Mouse (Mus musculus) large intestine, adult 2 months (tissue): Measurements from ENCODE around the gene Phospho1. TPM values are rescaled to one million over a fixed set of nuclear protein-coding genes. Genes with fewer than 3 reads are reported as not detected.

Experiments used
- DNase-seq: peaks from one replicate; pipeline ENCODE4 v3.0.0-alpha.2; 2012; ENCODE audit warnings: low read depth, low spot score
- WGBS: fragments of 180-500 bp; shearing (Covaris S2); methylation state at CpG from one replicate; pipeline ENCODE4 v1.1.7; 2018; 5-methylcytosine and 5-hydroxymethylcytosine counted together
- polyA plus RNA-seq: library from polyadenylated mRNA; depleted of rRNA; stranded (reverse); fragments of >200 nt; gene quantifications from 2 replicates; pipeline ENCODE4 v1.2.3, GENCODE M21; 2012; rRNA removed

The Phospho1 gene
- polyA plus RNA-seq, result 38.7 and 59.5 TPM in 2 replicates

GRCm38 (mm10) chr11:95824071-95824876 lies at the start of gene Phospho1:
Phospho1 (plus strand) TSS chr11:95824499.
- under 1% methylated on average over 77 of the region's 78 CpGs for WGBS
- peak; percentile 67 for DNase-seq

- DNase-seq, result no peak
- WGBS, result 16% methylated on average over 17 of the region's 17 CpGs
These were observed 46.7 kb upstream of the Phospho1 start for GRCm38 (mm10) chr11:95777323-95778297.

GRCm38 (mm10) chr11:95778831-95779251 lies 45.5 kb upstream of the Phospho1 start:
- 85% methylated on average over 4 of the region's 4 CpGs for WGBS
- DNase-seq, result no peak

GRCm38 (mm10) chr11:95779366-95779765 lies 44.9 kb upstream of the Phospho1 start:
- no peak for DNase-seq
- WGBS, result 87% methylated on average over 4 of the region's 4 CpGs

GRCm38 (mm10) chr11:95780480-95780879 lies 43.8 kb upstream of the Phospho1 start:
- DNase-seq, result no peak

GRCm38 (mm10) chr11:95781557-95781956 lies 42.7 kb upstream of the Phospho1 start:
- DNase-seq, result no peak
- 90% methylated on average over 11 of the region's 11 CpGs for WGBS

More at GRCm38 (mm10) chr11:95780480-95780879, 43.8 kb upstream of the Phospho1 start:
- WGBS, result 90% methylated on average over 8 of the region's 8 CpGs

- WGBS, result 58% methylated on average over 4 of the region's 4 CpGs
- no peak for DNase-seq
These were observed 40.8 kb upstream of the Phospho1 start for GRCm38 (mm10) chr11:95783457-95783856.

GRCm38 (mm10) chr11:95783958-95784357 lies 40.3 kb upstream of the Phospho1 start:
- no peak for DNase-seq
- WGBS, result 86% methylated on average over 9 of the region's 9 CpGs

GRCm38 (mm10) chr11:95785675-95786074 lies 38.6 kb upstream of the Phospho1 start:
- no peak for DNase-seq
- WGBS, result 82% methylated on average over 4 of the region's 4 CpGs

GRCm38 (mm10) chr11:95786511-95786910 lies 37.8 kb upstream of the Phospho1 start:
- WGBS, result 90% methylated on average over 6 of the region's 6 CpGs
- no peak for DNase-seq

GRCm38 (mm10) chr11:95789451-95789891 lies 34.8 kb upstream of the Phospho1 start:
- 20% methylated on average over 8 of the region's 8 CpGs for WGBS
- DNase-seq, result peak; percentile 74

- WGBS, result 82% methylated on average over 13 of the region's 13 CpGs
- DNase-seq, result no peak
These were observed 32.5 kb upstream of the Phospho1 start for GRCm38 (mm10) chr11:95791787-95792186.

GRCm38 (mm10) chr11:95792950-95793509 lies 31.3 kb upstream of the Phospho1 start:
- WGBS, result 95% methylated on average over 8 of the region's 8 CpGs
- DNase-seq, result no peak

- WGBS, result 46% methylated on average over 5 of the region's 5 CpGs
- DNase-seq, result no peak
These were observed 30.1 kb upstream of the Phospho1 start for GRCm38 (mm10) chr11:95794201-95794600.

- 67% methylated on average over 5 of the region's 5 CpGs for WGBS
- DNase-seq, result no peak
These were observed 28.7 kb upstream of the Phospho1 start for GRCm38 (mm10) chr11:95795582-95795981.

- 48% methylated on average over 5 of the region's 5 CpGs for WGBS
- no peak for DNase-seq
These were observed 19.3 kb upstream of the Phospho1 start for GRCm38 (mm10) chr11:95805010-95805409.

GRCm38 (mm10) chr11:95805527-95805926 lies 18.8 kb upstream of the Phospho1 start:
- 19% methylated on average over 3 of the region's 3 CpGs for WGBS
- no peak for DNase-seq

GRCm38 (mm10) chr11:95807884-95808283 lies 16.4 kb upstream of the Phospho1 start:
- no peak for DNase-seq
- WGBS, result 97% methylated on average over 5 of the region's 5 CpGs

- DNase-seq, result no peak
- 30% methylated on average over 5 of the region's 5 CpGs for WGBS
These were observed 15.8 kb upstream of the Phospho1 start for GRCm38 (mm10) chr11:95808448-95809011.
